Mouse (Mus musculus): ENCODE results near the gene Dact3.

GRCm38 (mm10) chr7:16903439-16903955 lies 28.4 kb downstream of the Dact3 start:
- TF ChIP-seq CTCF (IDR thresholded peaks at IDR 0.05 in 2 of 3, conservative IDR thresholded peaks at IDR 0.05 in 1 of 3; ENCODE audit: control insufficient read depth in 1 of 3, insufficient read depth in 1 of 3, low read depth in 2 of 3, low read length in 3 of 3, poor library complexity in 1 of 3, severe bottlenecking in 1 of 3) (no peak), CHD2 (IDR thresholded peaks at IDR 0.05; ENCODE audit: low read length) (no peak), SMC3 (IDR thresholded peaks at IDR 0.05; ENCODE audit: low read depth, low read length) (no peak), MXI1 (IDR thresholded peaks at IDR 0.05; ENCODE audit: low read depth, low read length) (no peak), USF1 (IDR thresholded peaks at IDR 0.05; ENCODE audit: low read depth, low read length) (no peak), POLR2AphosphoS2 (IDR thresholded peaks at IDR 0.05; ENCODE audit: low read length) (no peak), POLR2A (IDR thresholded peaks at IDR 0.05; ENCODE audit: control insufficient read depth in 1 of 2, insufficient read depth in 1 of 2, low read depth in 1 of 2, low read length in 2 of 2, poor library complexity in 1 of 2) (no peak), UBTF (IDR thresholded peaks at IDR 0.05; ENCODE audit: borderline replicate concordance, insufficient read depth, low read depth, low read length) (no peak), EP300 (IDR thresholded peaks at IDR 0.05; ENCODE audit: low read depth in 1 of 2, low read length in 2 of 2) (no peak), E2F4 (IDR thresholded peaks at IDR 0.05; ENCODE audit: borderline replicate concordance, low read depth, low read length) (no peak), KAT2A (conservative IDR thresholded peaks at IDR 0.05; ENCODE audit: low read depth, low read length) (no peak), SIN3A (IDR thresholded peaks at IDR 0.05; ENCODE audit: low read length) (no peak), MAFK (IDR thresholded peaks at IDR 0.05; ENCODE audit: borderline replicate concordance, low read depth, low read length) (no peak), ZC3H11A (IDR thresholded peaks at IDR 0.05; ENCODE audit: low read depth, low read length) (no peak)

All from MEL (cell line).